8 mouse cellular contexts compared by ENCODE assay signal in genomic region chr10:12690601-12691000, GRCm38 (mm10).
DNase-seq lines count a peak whose midpoint lies in the region; TF ChIP-seq lines count a peak whose summit lies in the region.

No protein-coding gene starts in this region.

- no peaks in the 10 kb centered on the region; the same call in 1 of the 2 replicates for H3K4me1 ChIP-seq in heart, adult 2 months (ENCODE audit: control insufficient read depth, insufficient read depth, low read length)

- no peak for TF ChIP-seq POLR2A in heart, adult 2 months (IDR thresholded peaks at IDR 0.05; ENCODE audit: insufficient read depth, low read depth, low read length)

- peaks cover 4% of the 10 kb centered on the region; the same call in 1 of the 2 replicates for H3K36me3 ChIP-seq in heart, adult 2 months (ENCODE audit: control insufficient read depth, insufficient read depth, low read length)

- H3K9ac ChIP-seq in heart, adult 2 months (ENCODE audit: low read depth, low read length) = no peak overlapping the region

- peak; percentile 80 for TF ChIP-seq CTCF in heart, adult 2 months (IDR thresholded peaks at IDR 0.05)

- 0 out of 2 replicates have a peak, but pooled peaks cover 1% of the 10 kb centered on the region for H3K79me2 ChIP-seq in heart, adult 2 months (replicated peaks; ENCODE audit: control insufficient read depth, insufficient read depth, low read length)

- DNase-seq in CD4-positive, CD25-positive, alpha-beta regulatory T cell, adult 2 months (ENCODE audit: low read depth, low spot score) = peak; percentile 74
- peak; percentile 81 for DNase-seq in adrenal gland, adult 2 months
- peak; percentile 77 for DNase-seq in embryo, embryonic 10.5 days (ENCODE audit: low spot score)
- peak; percentile 70 to 74 for DNase-seq in heart, adult 2 months
- DNase-seq in kidney, postnatal 36 days = peak; percentile 77 to 91
- peak; percentile 83 to 86 for DNase-seq in lung, adult 18-20 months
- DNase-seq in retina, embryonic 14.5 days (ENCODE audit: low spot score) = peak; percentile 80
- DNase-seq in thymus, postnatal 4 days = peak; percentile 85

- H3K27me3 ChIP-seq in heart, adult 2 months (ENCODE audit: control insufficient read depth, insufficient read depth, low read length) = no peaks in the 10 kb centered on the region

- WGBS in heart, adult 2 months = 21% methylated on average over 5 of the region's 5 CpGs

- 0 out of 2 replicates have a peak, but pooled peaks have one; percentile 45 for TF ChIP-seq EP300 in heart, adult 2 months (IDR thresholded peaks at IDR 0.05; ENCODE audit: insufficient read depth, low read depth, low read length)

- no peak overlapping the region for H3K4me3 ChIP-seq in heart, adult 2 months

- intact Hi-C loops in heart, adult 2 months (cut with DNase I) = loop anchor here (5.0 kb wide), 3 partner anchors 177 to 307 kb away; partner anchors contain the start of gene Utrn

- no peak overlapping the region for H3K27ac ChIP-seq in heart, adult 2 months
